Mouse (Mus musculus) liver, embryonic 13.5 days (tissue): ENCODE data around the gene Atf3. TPM values are rescaled to one million over a fixed set of nuclear protein-coding genes. Genes with fewer than 3 reads are reported as not detected.

Source experiments
- polyA plus RNA-seq: library from polyadenylated mRNA; unstranded; fragments of >200 nt; fragmentation: Nextera tagmentation; extraction: Ambion mirVana; gene quantifications from 2 replicates; pipeline ENCODE4 v1.2.1, GENCODE M21; 2015

Atf3 gene
- polyA plus RNA-seq, 1 experiment from 2014 or later, result 1.3 TPM

Other genes starting within 250 kb of the Atf3 start
- 1.5 and 2.1 TPM in 2 replicates for gene Vash2, start 238.7 kb downstream of the Atf3 start, polyA plus RNA-seq
- gene Flvcr1, start 191.9 kb downstream of the Atf3 start, polyA plus RNA-seq, result 4.3 and 5.0 TPM in 2 replicates
- not detected in 2 replicates for gene Spata45, start 181.4 kb downstream of the Atf3 start, polyA plus RNA-seq
- gene Tatdn3, start 155.1 kb downstream of the Atf3 start, polyA plus RNA-seq, result 8.6 and 10.3 TPM in 2 replicates
- gene Nsl1, start 155.0 kb downstream of the Atf3 start, polyA plus RNA-seq, result 16.7 and 18.1 TPM in 2 replicates
- gene Batf3, start 120.2 kb downstream of the Atf3 start, polyA plus RNA-seq, result 2.6 and 3.1 TPM in 2 replicates
- gene Fam71a, start 53.2 kb downstream of the Atf3 start, polyA plus RNA-seq, result not detected in 2 replicates
- 28.0 and 29.9 TPM in 2 replicates for gene Nenf, start 100.2 kb upstream of the Atf3 start, polyA plus RNA-seq
- 6.8 and 10.1 TPM in 2 replicates for gene Tmem206, start 107.9 kb upstream of the Atf3 start, polyA plus RNA-seq
- 13.6 and 15.6 TPM in 2 replicates for gene Ppp2r5a, start 185.2 kb upstream of the Atf3 start, polyA plus RNA-seq